In the genomic region with DNA sequence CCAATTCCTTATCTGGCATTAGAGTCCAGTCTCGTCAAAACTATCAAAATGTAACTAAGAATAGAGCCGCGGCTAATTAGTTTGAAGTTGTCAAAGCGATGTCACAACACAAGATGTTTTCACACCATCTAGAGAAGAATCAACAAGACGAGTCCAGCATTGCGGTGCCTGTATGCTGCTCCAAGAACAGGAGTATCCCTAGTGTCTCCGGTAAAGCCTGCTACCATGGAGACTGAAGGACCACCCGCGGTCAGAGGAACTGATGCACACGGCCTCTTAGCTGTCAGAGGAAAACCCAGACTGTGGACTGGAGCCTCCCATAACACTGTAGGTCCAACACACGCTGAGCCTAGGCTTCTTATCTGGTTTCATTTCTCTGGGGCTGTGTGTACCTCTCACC, we compare ENCODE assay signal across 29 mouse cellular contexts. TPM values are rescaled to one million over a fixed set of nuclear protein-coding genes. Genes with fewer than 3 reads are reported as not detected.
DNase-seq lines count a peak whose midpoint lies in the region; ATAC-seq and TF ChIP-seq lines count a peak whose summit lies in the region.
"Had no signal": no experiment of that assay in that cellular context is flagged by ENCODE, and none has a peak within 500 bp of the region (broad histone marks: within the 10 kb centered on the region; RNA-seq: fewer than 3 reads in every experiment).

No protein-coding gene starts in this region.

- no peak overlapping the region for H3K4me3 ChIP-seq in forebrain, embryonic 13.5 days
- H3K4me3 ChIP-seq in forebrain, embryonic 10.5 days: no peak overlapping the region
- H3K4me3 ChIP-seq in forebrain, embryonic 15.5 days: no peak overlapping the region
- H3K4me3 ChIP-seq in thymus, adult 2 months (ENCODE audit: control insufficient read depth, insufficient read depth, low read length): no peak overlapping the region
- H3K4me3 ChIP-seq: embryonic facial prominence, embryonic 10.5 days; embryonic facial prominence, embryonic 13.5 days; erythroblast, embryonic 14.5 days; gastrocnemius, adult 2 months; hindbrain, embryonic 10.5 days had no signal

- DNase-seq in forebrain, embryonic 10.5 days (ENCODE audit: extremely low spot score, low spot score): no peak
- peak; percentile 40 to 71 for DNase-seq in right cerebral cortex, postnatal 10 days (ENCODE audit: low spot score in 2 of 2)
- no peak for DNase-seq in right cerebral cortex, adult 2 months (ENCODE audit: low spot score in 2 of 2)
- DNase-seq in heart, postnatal 25 days (ENCODE audit: low spot score): no peak
- no peak for DNase-seq in thymus, adult 2 months
- DNase-seq: adrenal gland, adult 2 months; adrenal gland, postnatal 14 days; B cell, adult 2 months; cerebellum, adult 11-12 months; cerebellum, adult 8-10 months; cerebellum, postnatal 36 days; embryo, embryonic 11 days; gastrocnemius, adult 2 months; gastrocnemius, postnatal 14 days; heart, postnatal 36 days had no signal

- no peak overlapping the region for H3K4me2 ChIP-seq in forebrain, embryonic 13.5 days
- H3K4me2 ChIP-seq in forebrain, embryonic 15.5 days (replicated peaks): no peak overlapping the region
- H3K4me2 ChIP-seq: embryonic facial prominence, embryonic 13.5 days; heart, embryonic 11.5 days; hindbrain, embryonic 14.5 days had no signal

- intact Hi-C loops in heart, postnatal 25 days (cut with DNase I): no loop called here

- no peak for TF ChIP-seq CTCF in thymus, adult 2 months (IDR thresholded peaks at IDR 0.05; ENCODE audit: borderline replicate concordance, control insufficient read depth, extremely low read depth, insufficient read depth, low read length, poor library complexity)

- no peaks in the 10 kb centered on the region for H3K9me3 ChIP-seq in forebrain, embryonic 13.5 days (replicated peaks)
- peaks cover 5% of the 10 kb centered on the region for H3K9me3 ChIP-seq in forebrain, embryonic 10.5 days
- H3K9me3 ChIP-seq in forebrain, embryonic 15.5 days: no peaks in the 10 kb centered on the region

- ATAC-seq in forebrain, embryonic 13.5 days: peak; percentile 21; the same call in 1 of the 2 replicates
- peak; percentile 68; the same call in 1 of the 2 replicates for ATAC-seq in forebrain, embryonic 15.5 days (replicated peaks)
- ATAC-seq: hindbrain, postnatal 0 days; inflammation-experienced regulatory T-cells, adult 6 months; intestine, embryonic 16.5 days; Patski had no signal

- peaks cover 3% of the 10 kb centered on the region; the same call in 1 of the 2 replicates for H3K4me1 ChIP-seq in forebrain, embryonic 13.5 days
- H3K4me1 ChIP-seq in forebrain, embryonic 10.5 days: no peaks in the 10 kb centered on the region
- 0 out of 2 replicates have a peak, but pooled peaks cover 3% of the 10 kb centered on the region for H3K4me1 ChIP-seq in forebrain, embryonic 15.5 days
- H3K4me1 ChIP-seq in thymus, adult 2 months (replicated peaks; ENCODE audit: control insufficient read depth, insufficient read depth, low read length): no peaks in the 10 kb centered on the region
- H3K4me1 ChIP-seq: embryonic facial prominence, embryonic 10.5 days; embryonic facial prominence, embryonic 13.5 days; hindbrain, embryonic 10.5 days had no signal

- no peak overlapping the region for H3K27ac ChIP-seq in forebrain, embryonic 13.5 days
- no peak overlapping the region for H3K27ac ChIP-seq in forebrain, embryonic 10.5 days
- H3K27ac ChIP-seq in forebrain, embryonic 15.5 days (replicated peaks): no peak overlapping the region
- no peak overlapping the region for H3K27ac ChIP-seq in thymus, adult 2 months (ENCODE audit: control insufficient read depth, insufficient read depth, low read length)
- H3K27ac ChIP-seq: embryonic facial prominence, embryonic 10.5 days; embryonic facial prominence, embryonic 13.5 days; gastrocnemius, adult 2 months; hindbrain, embryonic 10.5 days; hindbrain, embryonic 14.5 days; hindbrain, postnatal 0 days had no signal

- no peak for TF ChIP-seq POLR2A in thymus, adult 2 months (IDR thresholded peaks at IDR 0.05; ENCODE audit: control insufficient read depth, extremely low read depth, insufficient read depth, low read length, poor library complexity)

- H3K27me3 ChIP-seq in forebrain, embryonic 13.5 days: no peaks in the 10 kb centered on the region
- no peaks in the 10 kb centered on the region for H3K27me3 ChIP-seq in forebrain, embryonic 10.5 days (ENCODE audit: poor library complexity, severe bottlenecking)
- no peaks in the 10 kb centered on the region for H3K27me3 ChIP-seq in forebrain, embryonic 15.5 days
- H3K27me3 ChIP-seq in thymus, adult 2 months (ENCODE audit: control insufficient read depth, insufficient read depth, low read length): no peaks in the 10 kb centered on the region
- H3K27me3 ChIP-seq: embryonic facial prominence, embryonic 13.5 days; Patski had no signal

- no peaks in the 10 kb centered on the region for H3K36me3 ChIP-seq in forebrain, embryonic 13.5 days (ENCODE audit: poor library complexity, severe bottlenecking)
- H3K36me3 ChIP-seq in forebrain, embryonic 10.5 days (replicated peaks): no peaks in the 10 kb centered on the region
- no peaks in the 10 kb centered on the region for H3K36me3 ChIP-seq in forebrain, embryonic 15.5 days
- H3K36me3 ChIP-seq in thymus, adult 2 months (ENCODE audit: control insufficient read depth, insufficient read depth, low read length): no peaks in the 10 kb centered on the region
- H3K36me3 ChIP-seq: embryonic facial prominence, embryonic 10.5 days; embryonic facial prominence, embryonic 13.5 days; G1E; hindbrain, embryonic 10.5 days had no signal

- WGBS in forebrain, embryonic 13.5 days: 71% methylated on average over 11 of the region's 11 CpGs
- WGBS in forebrain, embryonic 10.5 days: 88% methylated on average over 11 of the region's 11 CpGs
- WGBS in forebrain, embryonic 15.5 days: 62% methylated on average over 11 of the region's 11 CpGs
- 92% methylated on average over 11 of the region's 11 CpGs for WGBS in thymus, adult 2 months

- H3K9ac ChIP-seq in forebrain, embryonic 13.5 days: no peak overlapping the region
- no peak overlapping the region for H3K9ac ChIP-seq in forebrain, embryonic 15.5 days (replicated peaks)
- H3K9ac ChIP-seq: embryonic facial prominence, embryonic 13.5 days; hindbrain, embryonic 14.5 days had no signal

RNA-seq across cellular contexts. Expression of a gene that starts 11.5 kb away (rescaled TPM):
- 7.3 and 8.9 TPM in 2 replicates for polyA plus RNA-seq in forebrain, embryonic 13.5 days (2015; fragmentation: Nextera tagmentation; extraction: Ambion mirVana)
- 7.2 and 7.3 TPM in 2 replicates for polyA plus RNA-seq in forebrain, embryonic 10.5 days (2016; fragmentation: Nextera tagmentation; extraction: Ambion mirVana)
- 9.3 and 9.7 TPM in 2 replicates for polyA plus RNA-seq in forebrain, embryonic 15.5 days (2015; fragmentation: Nextera tagmentation; extraction: Ambion mirVana)
- total RNA-seq in heart, postnatal 25 days (2021): under 1 TPM; 0.44 to 0.48 TPM
- polyA plus RNA-seq in thymus, adult 2 months (2012; rRNA removed): 0.73 and 0.97 TPM in 2 replicates
- total RNA-seq: CH12.LX had no signal
- polyA plus RNA-seq: erythroblast, embryonic 14.5 days; G1E; inflammation-experienced regulatory T-cells, adult 6 months had no signal

Comparison
In these comparisons a context has a peak if more than half of its experiments do, and no peak if none do; other contexts are left out.
1. DNase-seq: peak in right cerebral cortex, postnatal 10 days (2 of 2); none in forebrain, embryonic 10.5 days (single experiment), right cerebral cortex, adult 2 months (0 of 2), heart, postnatal 25 days (single experiment) and thymus, adult 2 months (single experiment).